Mouse (Mus musculus) intestine, embryonic 16.5 days (tissue): Measurements from ENCODE around the gene Jph3. TPM values are rescaled to one million over a fixed set of nuclear protein-coding genes. Genes with fewer than 3 reads are reported as not detected.

ENCODE experiments used
- ATAC-seq: fragments of 200-750 bp; cut with Nextera tagmentation; 2 replicates; pipeline ENCODE4 v1.8.0; 2017; ENCODE audit warnings: moderate TSS enrichment, moderate library complexity
- H3K27ac ChIP-seq: fragments of 300-500 bp; sonication (generic); 2 replicates; pipeline ENCODE4 v1.5.1; 2014; ENCODE audit warnings: mild to moderate bottlenecking, low read length
- H3K27me3 ChIP-seq: fragments of 300-500 bp; sonication (generic); replicated peaks from 2 replicates; pipeline ENCODE4 v1.6.1; 2014; ENCODE audit warnings: low read length, control low read depth, mixed read lengths; ENCODE audit not compliant: control insufficient read depth, insufficient read depth
- H3K36me3 ChIP-seq: fragments of 300-500 bp; sonication (generic); 2 replicates; pipeline ENCODE4 v1.6.1; 2014; ENCODE audit warnings: low read length, control low read depth; ENCODE audit not compliant: control insufficient read depth, insufficient read depth
- H3K4me1 ChIP-seq: fragments of 300-500 bp; sonication (generic); 2 replicates; pipeline ENCODE4 v1.6.1; 2014; ENCODE audit warnings: low read length, control low read depth, mixed read lengths; ENCODE audit not compliant: control insufficient read depth, insufficient read depth
- H3K4me2 ChIP-seq: fragments of 300-500 bp; sonication (generic); 2 replicates; pipeline ENCODE4 v1.6.1; 2014; ENCODE audit warnings: low read depth, low read length, control low read depth
- H3K4me3 ChIP-seq: fragments of 300-500 bp; sonication (generic); 2 replicates; pipeline ENCODE4 v1.5.1; 2014; ENCODE audit warnings: mild to moderate bottlenecking, low read length
- H3K9ac ChIP-seq: fragments of 300-500 bp; sonication (generic); 2 replicates; pipeline ENCODE4 v1.6.1; 2014; ENCODE audit warnings: low read depth, low read length
- H3K9me3 ChIP-seq: fragments of 300-500 bp; sonication (generic); 2 replicates; pipeline ENCODE4 v1.6.1; 2016; ENCODE audit warnings: low read length, control low read depth; ENCODE audit not compliant: control insufficient read depth
- WGBS: fragments of 180-500 bp; shearing (Covaris S2); extraction: QIAGEN DNeasy Blood & Tissue Kit; methylation state at CpG from one replicate; pipeline ENCODE4 v1.1.7; 2014; 5-methylcytosine and 5-hydroxymethylcytosine counted together
- polyA plus RNA-seq: library from polyadenylated mRNA; unstranded; fragments of >200 nt; fragmentation: Nextera tagmentation; extraction: Ambion mirVana; gene quantifications from 2 replicates; pipeline ENCODE4 v1.2.1, GENCODE M21; 2015

Gene Jph3
- polyA plus RNA-seq, 1 experiment from 2014 or later = 2.8 TPM

DNA sequence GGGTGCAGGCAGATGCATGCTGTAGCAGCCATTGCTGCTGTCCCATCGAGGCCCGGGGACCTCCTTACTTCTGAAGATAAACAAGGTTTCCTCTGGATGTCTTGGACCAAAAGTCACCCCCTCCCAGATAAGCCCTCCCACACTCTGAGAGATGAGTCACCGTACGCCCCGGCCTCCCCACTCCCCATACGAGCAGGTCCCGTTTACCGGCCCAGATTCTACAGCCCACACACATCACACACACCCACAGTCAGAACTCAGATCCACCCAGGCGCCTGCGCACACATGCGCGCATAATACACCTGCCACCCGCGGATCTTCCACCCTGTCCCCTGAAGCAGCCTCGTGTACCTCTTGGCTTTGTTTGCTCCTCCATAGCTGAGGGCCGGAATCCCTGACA lies 4.8 kb downstream of the Jph3 start:
- Histone ChIP-seq H3K36me3 (no peaks in the 10 kb centered on the region), H3K27me3 (peaks cover 41% of the 10 kb centered on the region)
- 83% methylated on average over 16 of the region's 16 CpGs for WGBS

DNA sequence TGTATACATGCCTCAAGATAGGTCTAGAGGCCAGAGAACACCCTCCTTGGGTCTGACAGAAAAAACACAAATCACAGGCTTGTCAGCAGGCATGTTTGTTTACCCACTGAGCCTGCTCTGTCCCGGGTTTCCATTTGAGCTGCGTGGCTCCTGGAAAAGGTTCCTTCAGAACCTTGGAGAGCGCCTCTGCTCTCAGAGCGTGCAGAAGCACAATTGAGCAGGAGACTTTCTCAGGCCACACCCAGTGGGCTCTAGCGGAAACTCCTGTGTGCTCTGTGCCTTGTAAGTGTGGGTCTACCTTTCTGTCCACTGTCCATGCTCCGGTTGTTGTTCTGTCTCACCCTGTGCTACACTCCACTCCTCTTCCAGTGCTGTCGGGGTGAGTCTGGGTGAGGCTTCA lies 6.8 kb downstream of the Jph3 start:
- H3K27me3 ChIP-seq = peaks cover 21% of the 10 kb centered on the region
- no peak for ATAC-seq
- no peak overlapping the region for H3K27ac ChIP-seq
- no peak overlapping the region for H3K4me3 ChIP-seq
- 11% methylated on average over 7 of the region's 7 CpGs for WGBS
- H3K9ac ChIP-seq = no peak overlapping the region
- H3K36me3 ChIP-seq = no peaks in the 10 kb centered on the region
- no peaks in the 10 kb centered on the region for H3K9me3 ChIP-seq
- H3K4me1 ChIP-seq = no peaks in the 10 kb centered on the region
- no peak overlapping the region for H3K4me2 ChIP-seq

More for the DNA sequence above, 4.8 kb downstream of the Jph3 start:
- H3K27ac ChIP-seq = no peak overlapping the region
- no peaks in the 10 kb centered on the region for H3K9me3 ChIP-seq
- H3K4me3 ChIP-seq = no peak overlapping the region
- H3K4me2 ChIP-seq = no peak overlapping the region
- no peak overlapping the region for H3K9ac ChIP-seq
- ATAC-seq = no peak
- H3K4me1 ChIP-seq = peaks cover 7% of the 10 kb centered on the region

DNA sequence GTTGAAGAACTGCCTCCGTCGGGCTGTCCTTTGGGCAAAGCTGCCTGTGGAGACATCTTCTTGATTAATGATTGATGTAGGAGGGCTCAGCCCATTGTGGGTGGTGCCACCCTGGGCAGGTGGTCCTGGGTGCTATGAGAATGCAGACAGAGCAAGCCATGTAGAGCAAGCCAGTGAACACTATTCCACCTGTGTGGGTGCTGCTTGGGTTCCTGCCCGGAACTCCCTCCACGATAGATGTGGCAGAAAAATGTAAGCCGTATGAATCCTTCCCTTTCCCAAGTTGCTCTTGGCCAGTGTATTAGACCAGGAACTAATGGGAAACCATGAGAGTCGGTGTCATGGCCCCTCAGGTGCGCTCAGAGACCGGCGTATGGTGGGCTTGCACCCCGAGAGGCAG lies 11.3 kb downstream of the Jph3 start:
- WGBS = 84% methylated on average over 10 of the region's 10 CpGs
- Histone ChIP-seq H3K9me3 (no peaks in the 10 kb centered on the region), H3K4me3 (no peak overlapping the region), H3K9ac (no peak overlapping the region), H3K36me3 (no peaks in the 10 kb centered on the region), H3K27ac (no peak overlapping the region), H3K4me2 (no peak overlapping the region), H3K27me3 (no peaks in the 10 kb centered on the region), H3K4me1 (no peaks in the 10 kb centered on the region)
- ATAC-seq = no peak

DNA sequence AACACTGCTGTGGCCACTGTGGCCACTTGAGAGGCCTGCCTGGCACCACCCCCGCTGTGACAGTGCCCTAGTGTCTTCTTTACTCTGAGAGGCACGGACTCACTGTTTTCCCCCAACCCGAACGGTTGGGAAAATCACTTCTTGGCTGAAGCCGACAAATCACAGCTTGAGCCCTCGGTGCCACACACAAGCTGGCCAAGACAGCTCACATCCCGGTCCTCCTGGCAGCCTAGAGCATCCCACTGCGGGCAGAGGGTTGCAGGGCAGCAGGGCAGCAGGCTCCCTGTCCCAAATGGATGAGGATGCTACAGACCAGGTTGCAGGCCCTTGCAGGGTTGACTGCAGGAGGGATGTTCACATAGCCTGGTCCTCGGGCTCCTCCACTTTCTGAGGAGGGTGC lies 20.1 kb downstream of the Jph3 start:
- H3K4me3 ChIP-seq = no peak overlapping the region
- no peak overlapping the region for H3K4me2 ChIP-seq
- H3K27ac ChIP-seq = no peak overlapping the region
- peaks cover 9% of the 10 kb centered on the region for H3K27me3 ChIP-seq
- peaks cover 3% of the 10 kb centered on the region; the same call in 1 of the 2 replicates for H3K9me3 ChIP-seq
- no peaks in the 10 kb centered on the region for H3K4me1 ChIP-seq
- no peaks in the 10 kb centered on the region for H3K36me3 ChIP-seq
- no peak for ATAC-seq
- 75% methylated on average over 9 of the region's 9 CpGs for WGBS
- H3K9ac ChIP-seq = no peak overlapping the region

DNA sequence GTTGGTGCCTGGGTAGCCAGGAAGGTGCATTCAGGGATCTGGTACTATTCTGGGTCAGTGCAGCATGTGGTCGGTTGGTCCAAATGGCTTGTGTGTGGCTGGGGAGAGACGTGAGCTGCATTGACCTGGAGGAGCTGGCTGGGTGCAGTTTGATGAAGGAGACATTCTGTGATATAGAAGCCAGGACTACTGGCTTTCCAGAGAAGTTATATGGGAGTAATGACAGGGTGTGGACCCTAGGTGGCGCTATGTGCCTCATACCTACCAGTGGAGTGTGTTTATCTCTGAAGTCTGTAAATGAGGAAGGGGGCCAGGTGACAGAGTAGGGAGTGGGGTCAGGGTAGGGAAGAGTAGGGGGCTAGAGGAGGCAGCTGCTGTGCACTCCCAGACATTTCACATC lies 21.1 kb downstream of the Jph3 start:
- Histone ChIP-seq H3K27ac (no peak overlapping the region), H3K4me2 (no peak overlapping the region), H3K36me3 (no peaks in the 10 kb centered on the region), H3K4me3 (no peak overlapping the region), H3K9ac (no peak overlapping the region), H3K4me1 (no peaks in the 10 kb centered on the region), H3K9me3 (peaks cover 3% of the 10 kb centered on the region; the same call in 1 of the 2 replicates), H3K27me3 (peaks cover 9% of the 10 kb centered on the region)
- WGBS = 33% methylated on average over 3 of the region's 3 CpGs
- no peak for ATAC-seq

DNA sequence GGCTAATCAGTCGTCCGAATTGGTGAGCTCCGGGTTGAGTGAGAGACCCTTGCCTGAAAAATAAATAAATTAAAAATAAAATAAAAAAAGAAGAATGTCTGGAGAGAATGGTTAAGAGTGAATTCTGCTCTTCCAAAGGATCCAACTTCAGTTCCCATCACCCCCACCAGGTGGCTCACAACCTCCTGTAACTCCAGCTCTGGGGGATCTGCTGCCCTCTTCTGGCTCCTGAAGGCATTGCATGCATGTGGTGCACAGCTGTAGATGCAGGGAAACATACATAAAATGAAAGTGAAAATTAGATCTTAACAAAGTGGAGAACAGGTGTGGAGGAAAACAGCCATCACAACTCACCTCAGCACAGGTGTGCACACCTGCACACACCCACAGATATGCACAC lies 22.0 kb downstream of the Jph3 start:
- Histone ChIP-seq H3K4me2 (no peak overlapping the region), H3K27me3 (peaks cover 9% of the 10 kb centered on the region), H3K4me1 (no peaks in the 10 kb centered on the region), H3K4me3 (no peak overlapping the region), H3K27ac (no peak overlapping the region), H3K36me3 (no peaks in the 10 kb centered on the region), H3K9me3 (peaks cover 3% of the 10 kb centered on the region; the same call in 1 of the 2 replicates), H3K9ac (no peak overlapping the region)
- ATAC-seq = no peak
- WGBS = 29% methylated on average over 3 of the region's 3 CpGs

DNA sequence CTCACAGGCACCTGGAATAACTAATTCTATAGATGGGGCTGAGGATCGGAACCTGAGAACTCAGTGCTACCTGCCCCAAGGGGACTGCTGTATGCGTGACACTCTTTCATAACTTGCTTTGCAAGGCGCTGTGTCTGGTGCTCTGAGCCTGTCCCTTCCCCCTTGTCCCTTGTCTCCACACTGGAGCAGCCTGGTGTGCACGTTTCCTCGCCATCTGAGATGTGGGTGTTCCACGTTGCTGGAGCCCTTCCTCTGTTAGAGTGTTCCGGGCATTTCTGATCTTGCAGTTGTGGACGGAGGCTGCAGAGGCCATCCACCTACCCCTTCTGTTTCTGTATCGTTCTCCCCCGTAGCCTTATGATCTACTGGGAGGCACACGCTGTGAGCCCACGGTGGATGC lies 29.0 kb downstream of the Jph3 start:
- Histone ChIP-seq H3K27me3 (peaks cover under 1% of the 10 kb centered on the region; the same call in 1 of the 2 replicates), H3K9ac (no peak overlapping the region), H3K9me3 (no peaks in the 10 kb centered on the region), H3K4me1 (no peaks in the 10 kb centered on the region), H3K36me3 (no peaks in the 10 kb centered on the region), H3K4me2 (no peak overlapping the region), H3K4me3 (no peak overlapping the region), H3K27ac (no peak overlapping the region)
- whole genome bisulfite sequencing = 70% methylated on average over 12 of the region's 12 CpGs
- ATAC-seq = no peak

DNA sequence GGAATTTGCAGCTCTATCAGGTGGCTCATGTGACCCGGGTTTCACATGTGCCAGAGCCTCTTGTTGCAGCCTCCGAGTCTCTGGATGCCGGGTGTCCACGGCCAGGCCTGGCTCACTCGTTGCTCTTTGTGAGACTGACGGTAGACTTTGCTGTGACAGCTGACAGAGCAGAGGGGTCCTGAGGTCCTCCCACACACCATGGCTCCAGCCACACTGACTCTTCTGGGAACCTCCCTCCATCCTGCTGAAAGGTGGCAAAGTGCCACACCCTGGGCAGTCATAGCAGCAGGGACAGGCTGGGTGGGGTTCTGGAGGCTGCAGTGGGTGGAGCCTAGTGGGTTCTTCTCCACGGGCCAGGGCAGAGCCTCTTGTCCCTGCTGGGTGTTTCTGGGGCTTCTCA lies 31.1 kb downstream of the Jph3 start:
- no peak overlapping the region for H3K9ac ChIP-seq
- no peak for ATAC-seq
- no peaks in the 10 kb centered on the region for H3K4me1 ChIP-seq
- H3K9me3 ChIP-seq = no peaks in the 10 kb centered on the region
- H3K4me2 ChIP-seq = no peak overlapping the region
- H3K27me3 ChIP-seq = no peaks in the 10 kb centered on the region
- 76% methylated on average over 7 of the region's 7 CpGs for WGBS
- no peaks in the 10 kb centered on the region for H3K36me3 ChIP-seq
- no peak overlapping the region for H3K4me3 ChIP-seq
- H3K27ac ChIP-seq = no peak overlapping the region

DNA sequence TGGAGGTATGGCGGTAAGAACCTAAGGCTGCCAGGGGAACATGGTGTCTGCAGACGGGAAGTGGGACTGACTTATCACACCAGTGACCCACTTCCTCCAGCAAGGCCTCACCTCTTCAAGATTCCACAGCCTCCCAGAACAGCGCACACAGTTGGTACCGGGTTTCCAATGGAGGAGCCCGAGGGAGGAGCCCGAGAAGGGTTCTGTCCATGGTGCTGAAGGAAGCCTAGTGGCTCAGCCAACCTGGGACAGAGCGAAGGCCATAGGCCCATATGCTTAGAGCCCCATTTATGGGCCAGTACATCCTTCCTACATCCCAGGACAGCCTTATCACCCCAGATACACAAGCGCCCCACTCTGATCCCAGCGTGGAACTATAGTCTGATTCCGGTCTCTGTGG lies 32.1 kb downstream of the Jph3 start:
- 31% methylated on average over 10 of the region's 10 CpGs for whole genome bisulfite sequencing
- H3K27ac ChIP-seq = no peak overlapping the region
- no peak for ATAC-seq

DNA sequence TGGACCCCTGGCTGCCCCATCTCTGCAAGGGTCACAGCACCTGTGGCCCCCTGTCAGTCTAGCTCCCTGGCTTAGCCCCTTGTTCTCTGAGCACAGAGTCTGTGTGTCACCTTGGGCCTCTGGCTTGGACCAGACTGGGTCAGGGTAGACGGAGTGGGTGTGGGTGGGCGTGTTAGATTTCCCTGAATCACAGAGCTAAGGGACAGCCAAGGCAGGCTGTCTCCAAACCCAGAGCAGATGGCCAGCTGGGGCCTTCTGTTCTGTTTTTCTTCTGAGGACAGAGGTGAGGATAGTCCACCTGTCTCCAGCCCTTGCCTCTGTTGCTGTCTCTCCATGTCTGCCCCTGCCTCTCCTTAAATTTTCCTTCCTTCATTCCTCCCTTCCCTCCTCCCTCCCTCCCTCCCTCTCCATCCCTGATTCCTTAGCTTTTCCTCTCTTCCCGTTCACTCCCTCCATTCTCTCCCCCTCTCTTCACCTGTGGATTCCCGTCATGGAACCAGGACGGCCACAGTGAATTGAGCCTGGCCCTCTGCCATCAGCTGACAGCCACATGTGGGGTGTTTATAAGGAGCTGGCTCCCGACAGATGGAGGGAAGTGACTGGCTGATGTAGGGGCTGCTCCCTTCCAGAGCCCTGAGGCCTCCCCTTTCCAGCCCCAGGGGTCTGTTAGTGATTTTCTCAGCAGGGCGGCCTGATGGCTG lies 33.7 kb downstream of the Jph3 start:
- Histone ChIP-seq H3K4me2 (no peak overlapping the region), H3K36me3 (no peaks in the 10 kb centered on the region), H3K4me3 (no peak overlapping the region), H3K27ac (no peak overlapping the region), H3K4me1 (no peaks in the 10 kb centered on the region), H3K9ac (no peak overlapping the region), H3K27me3 (no peaks in the 10 kb centered on the region), H3K9me3 (no peaks in the 10 kb centered on the region)
- no peak for ATAC-seq
- 53% methylated on average over 7 of the region's 7 CpGs for WGBS

More for the DNA sequence above, 32.1 kb downstream of the Jph3 start:
- H3K4me3 ChIP-seq = no peak overlapping the region
- no peaks in the 10 kb centered on the region for H3K36me3 ChIP-seq
- no peak overlapping the region for H3K9ac ChIP-seq
- H3K27me3 ChIP-seq = no peaks in the 10 kb centered on the region
- H3K4me1 ChIP-seq = no peaks in the 10 kb centered on the region
- H3K4me2 ChIP-seq = no peak overlapping the region
- H3K9me3 ChIP-seq = no peaks in the 10 kb centered on the region
